Mouse (Mus musculus): ENCODE measurements at regions not wholly inside any gene's neighbourhood (a gene's known extent, or its start where the extent isn't known, plus 50 kb on each side); places are given as distances from the start of the nearest gene placed in this dataset.

GRCm38 (mm10) chr17:15942378-15942777 lies 111.5 kb upstream of the Rgmb start:
- TF ChIP-seq POLR2A (IDR thresholded peaks at IDR 0.05; ENCODE audit: control insufficient read depth, low read depth, low read length) (no peak), CTCF (IDR thresholded peaks at IDR 0.05; ENCODE audit: control insufficient read depth, insufficient read depth, insufficient replicate concordance, low read depth, low read length) (no peak)

Measured in testis, adult 2 months (tissue).